Mouse (Mus musculus) neural tube, embryonic 12.5 days (tissue): ENCODE results near the gene Gcnt2. TPM values are rescaled to one million over a fixed set of nuclear protein-coding genes. Genes with fewer than 3 reads are reported as not detected.
"Not testable (repeated sequence)": the region's sequence is repeated elsewhere in the genome, so short reads cannot be mapped to it uniquely, and the experiment has no call there.

ENCODE experiments used
- ATAC-seq: fragments of 200-750 bp; cut with Nextera tagmentation; 2 replicates; pipeline ENCODE4 v1.8.0; 2017; ENCODE audit warnings: low read depth, mild to moderate bottlenecking, moderate TSS enrichment, moderate library complexity; ENCODE audit not compliant: low FRiP score
- H3K27ac ChIP-seq: fragments of 300-500 bp; sonication (generic); 2 replicates; pipeline ENCODE4 v1.5.1; 2016
- H3K27me3 ChIP-seq: fragments of 300-500 bp; sonication (generic); replicated peaks from 2 replicates; pipeline ENCODE4 v1.6.1; 2016; ENCODE audit warnings: mild to moderate bottlenecking
- H3K36me3 ChIP-seq: fragments of 300-500 bp; sonication (generic); 2 replicates; pipeline ENCODE4 v1.6.1; 2016; ENCODE audit warnings: mild to moderate bottlenecking
- H3K4me1 ChIP-seq: fragments of 300-500 bp; sonication (generic); 2 replicates; pipeline ENCODE4 v1.6.1; 2016
- H3K4me2 ChIP-seq: fragments of 300-500 bp; sonication (generic); replicated peaks from 2 replicates; pipeline ENCODE4 v1.6.1; 2016; ENCODE audit warnings: mild to moderate bottlenecking
- H3K4me3 ChIP-seq: fragments of 300-500 bp; sonication (generic); 2 replicates; pipeline ENCODE4 v1.5.1; 2016
- H3K9ac ChIP-seq: fragments of 300-500 bp; sonication (generic); 2 replicates; pipeline ENCODE4 v1.6.1; 2016; ENCODE audit warnings: mild to moderate bottlenecking
- H3K9me3 ChIP-seq: fragments of 300-500 bp; sonication (generic); 2 replicates; pipeline ENCODE4 v1.6.1; 2016; ENCODE audit warnings: mild to moderate bottlenecking
- WGBS: fragments of 180-500 bp; shearing (Covaris S2); methylation state at CpG from one replicate; pipeline ENCODE4 v1.1.7; 2016; 5-methylcytosine and 5-hydroxymethylcytosine counted together
- polyA plus RNA-seq: library from polyadenylated mRNA; unstranded; fragments of >200 nt; fragmentation: Nextera tagmentation; extraction: Ambion mirVana; gene quantifications from 2 replicates; pipeline ENCODE4 v1.2.1, GENCODE M21; 2016

Gcnt2 gene
- polyA plus RNA-seq, 1 experiment from 2014 or later, result 4.7 TPM

- Histone ChIP-seq H3K9me3 (no peaks in the 10 kb centered on the region), H3K4me3 (no peak overlapping the region), H3K9ac (no peak overlapping the region), H3K4me1 (no peaks in the 10 kb centered on the region), H3K36me3 (no peaks in the 10 kb centered on the region), H3K27ac (no peak overlapping the region), H3K27me3 (no peaks in the 10 kb centered on the region), H3K4me2 (no peak overlapping the region)
- ATAC-seq, result no peak
- WGBS, result 84% methylated on average over 4 of the region's 4 CpGs
These were observed 18.0 kb downstream of the Gcnt2 start for GRCm38 (mm10) chr13:40877589-40877988.

DNA sequence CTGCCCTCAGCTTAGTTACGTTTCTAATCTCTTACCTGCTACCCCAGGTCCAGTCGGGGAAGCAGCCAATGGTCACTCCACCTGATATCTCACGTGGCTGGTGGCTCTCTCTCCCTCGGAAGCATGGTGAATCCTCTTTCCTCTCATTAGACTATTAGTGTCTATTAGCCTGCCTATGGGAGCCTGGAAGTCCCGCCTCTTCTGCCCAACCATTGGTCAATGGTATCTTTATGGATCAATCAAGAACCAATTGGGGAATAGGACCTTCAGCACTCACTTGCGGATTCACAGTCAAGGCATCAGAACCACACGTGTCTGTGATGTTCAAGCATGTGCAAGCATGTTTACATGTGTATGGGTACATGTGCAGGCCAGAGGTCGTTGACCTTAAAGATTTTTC lies 21.0 kb downstream of the Gcnt2 start:
- no peaks in the 10 kb centered on the region for H3K4me1 ChIP-seq
- H3K9me3 ChIP-seq, result no peaks in the 10 kb centered on the region
- no peak overlapping the region for H3K9ac ChIP-seq
- ATAC-seq, result no peak
- H3K27me3 ChIP-seq, result no peaks in the 10 kb centered on the region
- WGBS, result 82% methylated on average over 8 of the region's 8 CpGs
- no peak overlapping the region for H3K27ac ChIP-seq
- no peak overlapping the region for H3K4me2 ChIP-seq
- no peak overlapping the region for H3K4me3 ChIP-seq
- no peaks in the 10 kb centered on the region for H3K36me3 ChIP-seq

DNA sequence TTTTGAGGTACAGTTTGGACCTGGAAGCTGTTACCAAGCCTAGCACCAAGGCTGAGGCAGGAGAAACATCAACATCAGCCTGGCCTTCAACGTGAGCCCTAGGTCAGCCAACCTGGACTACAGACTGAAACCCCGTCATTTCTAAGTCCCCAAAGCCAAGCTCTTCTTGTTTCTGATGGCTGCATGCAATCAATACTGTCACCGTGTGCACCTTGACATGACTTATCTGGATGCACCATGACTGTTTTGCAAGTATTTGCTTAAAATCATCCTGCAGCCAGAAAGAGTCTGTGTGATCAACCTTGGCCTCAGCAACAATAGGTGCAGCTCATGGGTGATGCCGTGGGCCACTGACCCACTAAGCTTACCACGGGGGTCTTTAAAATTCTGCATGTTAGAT lies 23.1 kb downstream of the Gcnt2 start:
- H3K4me2 ChIP-seq, result no peak overlapping the region
- H3K27me3 ChIP-seq, result no peaks in the 10 kb centered on the region
- H3K9ac ChIP-seq, result no peak overlapping the region
- H3K4me1 ChIP-seq, result peaks cover 8% of the 10 kb centered on the region; the same call in 1 of the 2 replicates
- no peaks in the 10 kb centered on the region for H3K36me3 ChIP-seq
- H3K9me3 ChIP-seq, result no peaks in the 10 kb centered on the region
- WGBS, result 90% methylated on average over 5 of the region's 5 CpGs
- H3K4me3 ChIP-seq, result no peak overlapping the region
- ATAC-seq, result no peak
- H3K27ac ChIP-seq, result no peak overlapping the region

- no peak overlapping the region for H3K4me2 ChIP-seq
- H3K4me1 ChIP-seq, result peaks cover 12% of the 10 kb centered on the region; the same call in 1 of the 2 replicates
- H3K4me3 ChIP-seq, result no peak overlapping the region
- WGBS, result 86% methylated on average over 9 of the region's 9 CpGs
- no peaks in the 10 kb centered on the region for H3K36me3 ChIP-seq
- no peak overlapping the region for H3K9ac ChIP-seq
- H3K9me3 ChIP-seq, result no peaks in the 10 kb centered on the region
- no peak for ATAC-seq
- H3K27me3 ChIP-seq, result no peaks in the 10 kb centered on the region
- H3K27ac ChIP-seq, result no peak overlapping the region
These were observed 24.3 kb downstream of the Gcnt2 start for GRCm38 (mm10) chr13:40883903-40884302.

DNA sequence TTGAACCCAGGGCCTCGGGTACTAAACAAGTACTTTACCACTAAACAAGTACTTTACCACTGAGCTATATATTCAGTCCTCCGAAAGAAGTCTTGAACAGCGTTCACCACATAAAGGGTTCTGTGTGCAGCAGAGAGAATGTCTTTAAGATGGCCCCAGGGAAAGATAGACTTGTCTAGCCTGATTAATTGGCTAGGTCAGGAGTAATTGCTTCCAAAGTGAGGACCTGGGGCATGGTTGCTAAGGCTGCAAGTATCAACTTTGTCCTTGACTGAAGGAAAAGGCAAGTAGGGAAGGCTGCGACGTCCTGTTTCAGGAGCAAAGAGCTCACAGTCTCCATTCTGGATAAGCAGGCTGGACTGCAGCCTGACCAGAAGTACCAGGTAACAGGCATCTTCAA lies 25.3 kb downstream of the Gcnt2 start:
- 52% methylated on average over 5 of the region's 5 CpGs for WGBS
- peaks cover 12% of the 10 kb centered on the region; the same call in 1 of the 2 replicates for H3K4me1 ChIP-seq

DNA sequence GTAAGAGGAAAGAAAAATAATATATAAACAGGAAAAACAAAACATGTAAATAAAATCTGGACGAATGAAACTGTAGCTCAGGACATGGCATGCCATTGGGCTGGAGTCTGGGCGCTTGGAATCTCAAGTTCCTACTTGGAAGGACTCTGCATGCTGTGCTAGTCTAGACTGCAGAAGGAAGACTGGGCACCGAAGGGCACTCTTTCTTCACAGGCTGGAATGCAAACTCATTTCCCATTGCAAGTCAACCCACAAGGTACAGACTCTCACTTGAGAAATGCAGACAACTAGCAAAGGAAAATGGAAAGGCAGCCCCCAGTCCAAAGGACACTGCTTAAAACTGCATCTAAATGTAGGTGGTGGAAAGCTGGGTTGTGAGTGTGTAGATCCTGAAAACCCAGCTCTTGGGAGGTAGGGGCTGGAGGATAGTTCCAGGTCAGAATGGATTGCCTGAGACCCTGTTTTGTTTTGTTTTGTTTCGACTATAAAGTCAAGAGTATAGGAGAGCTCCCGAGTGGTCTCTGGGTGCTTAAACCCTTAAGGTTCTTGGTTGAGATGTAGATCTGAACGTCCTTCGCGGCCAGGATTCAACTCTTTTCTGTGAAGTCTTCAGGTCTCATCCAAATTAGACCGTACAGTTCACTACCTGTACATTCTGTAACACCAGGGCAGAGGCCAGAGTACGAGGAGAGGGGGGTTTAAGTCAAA lies 26.5 kb downstream of the Gcnt2 start:
- Histone ChIP-seq H3K4me1 (peaks cover 18% of the 10 kb centered on the region; the same call in 1 of the 2 replicates), H3K36me3 (no peaks in the 10 kb centered on the region), H3K9me3 (no peaks in the 10 kb centered on the region), H3K27ac (no peak overlapping the region), H3K4me2 (peak overlapping the region; percentile 54), H3K9ac (no peak overlapping the region), H3K4me3 (no peak overlapping the region), H3K27me3 (no peaks in the 10 kb centered on the region)
- no peak for ATAC-seq
- WGBS, result 37% methylated on average over 10 of the region's 10 CpGs

More for the DNA sequence above, 25.3 kb downstream of the Gcnt2 start:
- H3K9ac ChIP-seq, result no peak overlapping the region
- no peak overlapping the region for H3K27ac ChIP-seq
- H3K9me3 ChIP-seq, result no peaks in the 10 kb centered on the region
- no peaks in the 10 kb centered on the region for H3K27me3 ChIP-seq
- no peak overlapping the region for H3K4me3 ChIP-seq
- H3K4me2 ChIP-seq, result no peak overlapping the region
- no peaks in the 10 kb centered on the region for H3K36me3 ChIP-seq
- ATAC-seq, result no peak

DNA sequence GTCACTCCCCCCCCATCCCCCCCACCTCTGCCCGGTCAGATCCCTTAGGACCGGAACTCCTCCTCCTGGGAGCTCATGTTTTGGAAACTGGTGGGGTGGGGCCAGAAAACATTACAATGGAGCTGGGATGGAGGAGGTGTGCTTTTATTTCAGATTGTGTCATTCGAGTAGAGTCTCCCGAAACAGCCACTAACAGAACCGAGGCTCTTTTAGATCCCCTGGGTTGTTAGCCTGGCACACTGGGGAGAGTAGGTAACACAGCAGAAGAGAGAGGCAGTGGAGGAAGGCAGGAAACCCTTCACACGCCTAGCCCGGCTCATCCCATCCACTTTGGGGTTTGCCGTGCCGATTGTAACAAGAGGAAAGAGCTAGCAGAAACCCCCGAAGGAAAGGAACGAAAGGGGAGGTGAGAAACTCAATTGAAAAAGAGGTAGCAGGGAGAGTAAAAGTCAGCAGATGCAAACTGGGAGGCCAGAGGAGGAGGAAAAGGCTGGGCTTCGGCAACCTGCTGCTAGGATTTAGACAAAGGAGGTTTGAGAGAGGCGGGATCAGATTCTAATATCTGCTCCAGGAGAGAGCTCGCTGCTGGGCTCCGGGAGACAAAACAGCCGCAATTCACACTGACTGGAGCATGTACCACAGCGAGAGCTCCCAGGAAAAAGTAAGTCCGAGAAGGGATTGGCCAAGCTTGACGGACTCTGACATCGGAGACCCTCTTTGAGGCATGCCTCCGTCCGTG lies 27.3 kb downstream of the Gcnt2 start:
- no peak overlapping the region for H3K27ac ChIP-seq
- 2% methylated on average over 22 of the region's 22 CpGs for WGBS
- H3K27me3 ChIP-seq, result no peaks in the 10 kb centered on the region
- peak overlapping the region; percentile 54 for H3K4me2 ChIP-seq
- peak overlapping the region; percentile 24; the same call in 1 of the 2 replicates for H3K4me3 ChIP-seq
- ATAC-seq, result peak; percentile 48
- H3K36me3 ChIP-seq, result no peaks in the 10 kb centered on the region
- peak overlapping the region; percentile 53 for H3K9ac ChIP-seq
- no peaks in the 10 kb centered on the region for H3K9me3 ChIP-seq
- peaks cover 18% of the 10 kb centered on the region; the same call in 1 of the 2 replicates for H3K4me1 ChIP-seq

DNA sequence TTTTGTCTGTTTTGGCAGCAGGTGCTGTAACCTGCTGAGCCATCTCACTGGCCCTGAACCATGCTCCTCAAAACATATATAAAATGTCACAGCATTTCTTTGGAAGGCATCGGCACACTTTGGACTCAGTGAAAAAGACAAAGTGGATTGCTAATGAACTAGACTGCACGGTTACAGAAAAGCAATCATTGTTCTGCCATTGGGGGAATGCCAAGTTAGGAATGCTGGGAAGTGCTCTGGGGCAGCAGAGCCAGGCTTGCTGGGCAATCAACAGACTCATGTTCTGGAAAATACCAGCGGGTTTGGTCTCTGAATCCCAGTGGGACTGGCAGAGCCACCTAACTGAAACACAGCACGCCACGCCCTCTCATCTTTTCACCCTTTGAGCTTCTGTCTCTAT lies 31.0 kb downstream of the Gcnt2 start:
- no peaks in the 10 kb centered on the region for H3K36me3 ChIP-seq
- ATAC-seq, result no peak
- no peaks in the 10 kb centered on the region for H3K9me3 ChIP-seq
- peaks cover 18% of the 10 kb centered on the region; the same call in 1 of the 2 replicates for H3K4me1 ChIP-seq
- no peak overlapping the region for H3K4me3 ChIP-seq
- 0 out of 2 replicates have a peak overlapping the region, but pooled peaks have one; percentile 9 for H3K4me2 ChIP-seq
- H3K27ac ChIP-seq, result no peak overlapping the region
- H3K9ac ChIP-seq, result no peak overlapping the region
- H3K27me3 ChIP-seq, result no peaks in the 10 kb centered on the region
- WGBS, result 67% methylated on average over 5 of the region's 5 CpGs

DNA sequence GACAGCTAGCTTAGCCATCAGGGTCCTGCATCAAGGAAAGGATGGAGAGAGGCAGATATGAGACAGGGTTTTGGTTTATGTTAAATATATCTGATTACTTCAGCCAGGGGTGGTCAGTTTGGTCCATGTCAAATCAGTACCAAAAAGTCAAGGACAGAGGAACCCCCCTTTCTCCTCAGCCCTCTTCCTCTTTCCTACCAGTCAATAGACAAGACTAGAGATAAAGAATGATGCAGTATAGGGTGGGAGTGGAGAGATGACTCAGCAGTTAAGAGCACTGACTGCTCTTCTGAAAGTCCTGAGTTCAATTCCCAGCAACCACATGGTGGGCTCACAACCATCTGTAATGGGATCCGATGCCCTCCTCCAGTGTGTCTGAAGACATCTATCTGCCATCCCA lies 31.8 kb downstream of the Gcnt2 start:
- H3K4me1 ChIP-seq, result peaks cover 18% of the 10 kb centered on the region; the same call in 1 of the 2 replicates
- H3K4me2 ChIP-seq, H3K27ac ChIP-seq, H3K9ac ChIP-seq, ATAC-seq, H3K9me3 ChIP-seq, H3K27me3 ChIP-seq, H3K4me3 ChIP-seq, H3K36me3 ChIP-seq: not testable (repeated sequence)
- WGBS, result 93% methylated on average over 1 of the region's 1 CpGs

- no peaks in the 10 kb centered on the region for H3K9me3 ChIP-seq
- ATAC-seq, result no peak
- no peak overlapping the region for H3K4me3 ChIP-seq
- WGBS, result 86% methylated on average over 7 of the region's 7 CpGs
- H3K36me3 ChIP-seq, result no peaks in the 10 kb centered on the region
- peaks cover 14% of the 10 kb centered on the region; the same call in 1 of the 2 replicates for H3K4me1 ChIP-seq
- H3K27me3 ChIP-seq, result no peaks in the 10 kb centered on the region
- no peak overlapping the region for H3K4me2 ChIP-seq
- H3K27ac ChIP-seq, result no peak overlapping the region
- no peak overlapping the region for H3K9ac ChIP-seq
These were observed 32.5 kb downstream of the Gcnt2 start for GRCm38 (mm10) chr13:40892043-40892442.

GRCm38 (mm10) chr13:40892547-40892946 lies 33.0 kb downstream of the Gcnt2 start:
- Histone ChIP-seq H3K27ac (no peak overlapping the region), H3K4me3 (no peak overlapping the region), H3K36me3 (no peaks in the 10 kb centered on the region), H3K9me3 (no peaks in the 10 kb centered on the region), H3K4me2 (no peak overlapping the region), H3K9ac (no peak overlapping the region), H3K27me3 (no peaks in the 10 kb centered on the region), H3K4me1 (peaks cover 10% of the 10 kb centered on the region; the same call in 1 of the 2 replicates)
- WGBS, result 72% methylated on average over 4 of the region's 4 CpGs
- no peak for ATAC-seq

DNA sequence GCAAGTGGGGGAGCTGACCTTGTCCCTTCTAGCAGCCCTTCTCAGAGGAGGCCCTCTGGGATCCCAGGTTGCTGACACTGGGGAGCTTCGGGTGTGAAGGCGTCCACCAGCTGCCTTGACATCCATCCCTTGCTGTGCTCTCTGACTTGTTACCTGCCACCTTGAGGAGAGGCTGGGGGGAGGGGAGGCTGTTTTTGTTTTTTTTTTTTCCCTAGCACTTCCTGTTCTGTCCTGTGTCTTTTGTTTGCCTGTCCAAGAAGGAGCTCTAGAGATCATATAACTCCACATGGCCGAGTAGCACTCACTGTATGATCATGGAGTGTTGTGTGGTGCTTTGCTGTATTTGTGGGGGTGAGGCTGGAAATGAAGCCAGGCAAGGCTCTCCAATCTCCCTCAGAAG lies 34.0 kb downstream of the Gcnt2 start:
- no peak overlapping the region for H3K27ac ChIP-seq
- ATAC-seq, result no peak
- no peak overlapping the region for H3K4me2 ChIP-seq
- no peak overlapping the region for H3K4me3 ChIP-seq
- H3K36me3 ChIP-seq, result no peaks in the 10 kb centered on the region
- H3K27me3 ChIP-seq, result no peaks in the 10 kb centered on the region
- 0 out of 2 replicates have a peak, but pooled peaks cover 6% of the 10 kb centered on the region for H3K4me1 ChIP-seq
- no peaks in the 10 kb centered on the region for H3K9me3 ChIP-seq
- no peak overlapping the region for H3K9ac ChIP-seq
- 80% methylated on average over 3 of the region's 3 CpGs for WGBS
